In the genomic region with DNA sequence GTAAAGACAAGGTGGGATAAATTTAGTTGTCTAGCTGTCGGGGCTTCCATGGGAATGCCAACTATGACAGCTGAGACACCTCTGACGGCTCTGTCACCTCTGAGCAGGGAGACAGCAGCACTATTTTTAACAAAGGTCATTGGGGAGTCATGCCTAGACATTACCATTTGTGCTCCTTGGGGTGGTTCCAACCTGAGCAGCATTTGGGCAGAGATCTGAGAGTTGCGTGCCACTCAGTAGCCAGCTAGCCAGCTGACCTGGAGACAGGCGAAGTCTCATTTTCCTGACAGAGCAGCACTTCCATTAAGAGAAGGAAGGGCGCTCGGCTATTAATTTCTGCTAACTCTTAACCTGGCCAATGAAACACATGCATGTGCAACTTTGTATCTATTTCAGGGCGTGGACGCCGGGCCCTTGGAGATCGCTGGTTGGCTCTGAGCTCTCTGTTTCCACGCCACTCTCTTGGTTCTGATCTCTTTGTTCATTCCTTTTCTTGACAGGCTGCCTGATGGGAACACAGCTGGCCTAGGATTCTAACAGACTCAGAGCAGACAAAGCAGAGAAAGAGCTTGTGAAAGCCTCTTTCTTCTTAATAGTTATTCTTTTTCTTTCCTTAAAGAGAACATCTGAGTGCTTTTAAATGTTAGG, we compare ENCODE assay signal across 9 mouse cellular contexts. TPM values are rescaled to one million over a fixed set of nuclear protein-coding genes. Genes with fewer than 3 reads are reported as not detected.
DNase-seq lines count a peak whose midpoint lies in the region; ATAC-seq and TF ChIP-seq lines count a peak whose summit lies in the region.
"Had no signal": no experiment of that assay in that cellular context is flagged by ENCODE, and none has a peak within 500 bp of the region (broad histone marks: within the 10 kb centered on the region; RNA-seq: fewer than 3 reads in every experiment).

No protein-coding gene starts in this region.

- ATAC-seq in cerebellum, adult (ENCODE audit: insufficient number of reproducible peaks, low FRiP score, low TSS enrichment): peak; percentile 86
- ATAC-seq in hindbrain, embryonic 11.5 days (ENCODE audit: low FRiP score): peak; percentile 41; the same call in 1 of the 2 replicates
- no peak for ATAC-seq in megakaryocyte, adult 5-6 weeks (ENCODE audit: poor library complexity, severe bottlenecking)
- ATAC-seq in erythroid progenitor cell, adult 5-6 weeks (replicated peaks; ENCODE audit: low FRiP score, poor library complexity, severe bottlenecking): no peak

- no peaks in the 10 kb centered on the region for H3K36me3 ChIP-seq in hindbrain, embryonic 11.5 days (ENCODE audit: control insufficient read depth, insufficient read depth, low read length)

- no peak overlapping the region for H3K27ac ChIP-seq in hindbrain, embryonic 11.5 days (ENCODE audit: low read depth, low read length)
- H3K27ac ChIP-seq in left cerebral cortex, adult 2 months: no peak overlapping the region

- H3K4me3 ChIP-seq in hindbrain, embryonic 11.5 days (ENCODE audit: low read depth, low read length): no peak overlapping the region
- H3K4me3 ChIP-seq in left cerebral cortex, adult 2 months: no peak overlapping the region

- no peaks in the 10 kb centered on the region for H3K4me1 ChIP-seq in hindbrain, embryonic 11.5 days (replicated peaks; ENCODE audit: control insufficient read depth, insufficient read depth, low read length)

- TF ChIP-seq CTCF in left cerebral cortex, adult 2 months (IDR thresholded peaks at IDR 0.05): no peak

- H3K9ac ChIP-seq in hindbrain, embryonic 11.5 days (ENCODE audit: low read depth, low read length): no peak overlapping the region

- H3K9me3 ChIP-seq in hindbrain, embryonic 11.5 days (ENCODE audit: control insufficient read depth, low read length): no peaks in the 10 kb centered on the region

- H3K27me3 ChIP-seq in hindbrain, embryonic 11.5 days (ENCODE audit: control insufficient read depth, insufficient read depth, low read length): no peaks in the 10 kb centered on the region

- intact Hi-C loops in left cerebral cortex, adult 2 months (cut with DNase I): no loop called here

- DNase-seq in adrenal gland, postnatal 10 days: peak; percentile 54
- peak; percentile 62 for DNase-seq in gastrocnemius, postnatal 10 days
- peak; percentile 22 for DNase-seq in hindbrain, embryonic 11.5 days (ENCODE audit: low spot score)
- DNase-seq in left cerebral cortex, adult 2 months (ENCODE audit: extremely low spot score in 1 of 2, low spot score in 2 of 2): no peak

- 70% methylated on average over 11 of the region's 11 CpGs for WGBS in hindbrain, embryonic 11.5 days

- H3K4me2 ChIP-seq in hindbrain, embryonic 11.5 days (replicated peaks; ENCODE audit: low read depth, low read length): no peak overlapping the region

RNA-seq across cellular contexts. Expression of a gene that starts 40.4 kb away (rescaled TPM):
- total RNA-seq in adrenal gland, postnatal 10 days (2021): not detected
- not detected for total RNA-seq in gastrocnemius, postnatal 10 days (2021)
- not detected in 2 replicates for polyA plus RNA-seq in hindbrain, embryonic 11.5 days (2014; fragmentation: Nextera tagmentation; extraction: Ambion mirVana)
- not detected for total RNA-seq in left cerebral cortex, adult 2 months (2021)
- not detected in 2 replicates for total RNA-seq in megakaryocyte, adult 5-6 weeks (2015)
- total RNA-seq in megakaryocyte, adult 5-6 weeks (2017): not detected in 2 replicates
- not detected in 2 replicates for total RNA-seq in erythroid progenitor cell, adult 5-6 weeks (2015; ENCODE audit: low replicate concordance)
- total RNA-seq in erythroid progenitor cell, adult 5-6 weeks (2017; ENCODE audit: low replicate concordance): not detected in 2 replicates
- total RNA-seq: neutrophil, adult 5-6 weeks had no signal
- polyA plus RNA-seq: limb, embryonic 11.5 days had no signal

Comparison
In these comparisons a context has a peak if more than half of its experiments do, and no peak if none do; other contexts are left out.
1. DNase-seq: peak in adrenal gland, postnatal 10 days (single experiment), gastrocnemius, postnatal 10 days (single experiment) and hindbrain, embryonic 11.5 days (single experiment); none in left cerebral cortex, adult 2 months (0 of 2).
2. ATAC-seq: peak in cerebellum, adult (single experiment) and hindbrain, embryonic 11.5 days (single experiment); none in megakaryocyte, adult 5-6 weeks (single experiment) and erythroid progenitor cell, adult 5-6 weeks (single experiment).